Mouse (Mus musculus): ENCODE results near the gene Hcls1.

Hcls1 gene

GRCm38 (mm10) chr16:36989493-36989892 lies 54.7 kb downstream of the Hcls1 start:
- no peak for DNase-seq (ENCODE audit: low spot score)

- no peak for DNase-seq (ENCODE audit: low spot score)
Observed at GRCm38 (mm10) chr16:36989999-36990625, 55.3 kb downstream of the Hcls1 start, which contains the start of gene Fbxo40. Gene Fbxo40 (minus strand): TSS chr16:36990467.

GRCm38 (mm10) chr16:36997650-36998049 lies 62.9 kb downstream of the Hcls1 start:
- DNase-seq (ENCODE audit: low spot score) = no peak

GRCm38 (mm10) chr16:36999366-36999972 lies 64.7 kb downstream of the Hcls1 start:
- DNase-seq (ENCODE audit: low spot score) = no peak

- no peak for DNase-seq (ENCODE audit: low spot score)
Observed at GRCm38 (mm10) chr16:37009262-37009661, 74.5 kb downstream of the Hcls1 start.

- DNase-seq (ENCODE audit: low spot score) = peak; percentile 43
Observed at GRCm38 (mm10) chr16:37010370-37010769, 75.6 kb downstream of the Hcls1 start.

GRCm38 (mm10) chr16:37011061-37011921 lies 76.5 kb downstream of the Hcls1 start, which contains the start of gene Polq:
Gene Polq (plus strand): TSS chr16:37011786.
- peak; percentile 92 for DNase-seq (ENCODE audit: low spot score)

- no peak for DNase-seq (ENCODE audit: low spot score)
Observed at GRCm38 (mm10) chr16:37011922-37012289, 77.1 kb downstream of the Hcls1 start.

- no peak for DNase-seq (ENCODE audit: low spot score)
Observed at GRCm38 (mm10) chr16:37012336-37012735, 77.6 kb downstream of the Hcls1 start.
